Mouse (Mus musculus) frontal cortex, postnatal 25 days (tissue): ENCODE results near the gene Dhx40.
"Not testable (repeated sequence)": the region's sequence is repeated elsewhere in the genome, so short reads cannot be mapped to it uniquely, and the experiment has no call there.

ENCODE experiments used
- DNase-seq, 2 experiments: peaks; one replicate each; pipeline ENCODE4 v3.0.0; 2022; ENCODE audit warnings: low spot score in 2 of 2

The Dhx40 gene

GRCm38 (mm10) chr11:86751010-86751409 lies 56.5 kb downstream of the Dhx40 start:
- no peak for DNase-seq

GRCm38 (mm10) chr11:86749776-86750423 lies 57.6 kb downstream of the Dhx40 start:
- no peak for DNase-seq

GRCm38 (mm10) chr11:86745634-86746404 lies 61.7 kb downstream of the Dhx40 start:
- DNase-seq: no peak

- DNase-seq: no peak
These were observed 64.9 kb downstream of the Dhx40 start for GRCm38 (mm10) chr11:86742605-86743004.

- no peak for DNase-seq
These were observed 66.0 kb downstream of the Dhx40 start for GRCm38 (mm10) chr11:86741505-86741904.

- DNase-seq: no peak
These were observed 68.1 kb downstream of the Dhx40 start for GRCm38 (mm10) chr11:86739470-86739869.

- no peak for DNase-seq
These were observed 68.6 kb downstream of the Dhx40 start for GRCm38 (mm10) chr11:86738956-86739355.

GRCm38 (mm10) chr11:86738308-86738707 lies 69.2 kb downstream of the Dhx40 start:
- DNase-seq: not testable (repeated sequence)

- DNase-seq: no peak
These were observed 70.1 kb downstream of the Dhx40 start for GRCm38 (mm10) chr11:86737301-86738000.

- DNase-seq: no peak
These were observed 72.6 kb downstream of the Dhx40 start for GRCm38 (mm10) chr11:86734993-86735392.

GRCm38 (mm10) chr11:86734241-86734939 lies 73.2 kb downstream of the Dhx40 start:
- no peak for DNase-seq

GRCm38 (mm10) chr11:86731443-86731842 lies 76.1 kb downstream of the Dhx40 start:
- no peak for DNase-seq

GRCm38 (mm10) chr11:86725607-86726006 lies 81.9 kb downstream of the Dhx40 start:
- DNase-seq: no peak

- no peak for DNase-seq
These were observed 82.6 kb downstream of the Dhx40 start for GRCm38 (mm10) chr11:86724982-86725381.

- DNase-seq: no peak
These were observed 83.5 kb downstream of the Dhx40 start for GRCm38 (mm10) chr11:86724004-86724403.

GRCm38 (mm10) chr11:86719390-86719789 lies 88.2 kb downstream of the Dhx40 start:
- no peak for DNase-seq
